Mouse (Mus musculus): ENCODE measurements around the gene Tbc1d23. TPM values are rescaled to one million over a fixed set of nuclear protein-coding genes. Genes with fewer than 3 reads are reported as not detected.
"Not testable (repeated sequence)": the region's sequence is repeated elsewhere in the genome, so short reads cannot be mapped to it uniquely, and the experiment has no call there.

Tbc1d23 gene
- polyA plus RNA-seq, 1 experiment from 2014 or later: 41.1 TPM

DNA sequence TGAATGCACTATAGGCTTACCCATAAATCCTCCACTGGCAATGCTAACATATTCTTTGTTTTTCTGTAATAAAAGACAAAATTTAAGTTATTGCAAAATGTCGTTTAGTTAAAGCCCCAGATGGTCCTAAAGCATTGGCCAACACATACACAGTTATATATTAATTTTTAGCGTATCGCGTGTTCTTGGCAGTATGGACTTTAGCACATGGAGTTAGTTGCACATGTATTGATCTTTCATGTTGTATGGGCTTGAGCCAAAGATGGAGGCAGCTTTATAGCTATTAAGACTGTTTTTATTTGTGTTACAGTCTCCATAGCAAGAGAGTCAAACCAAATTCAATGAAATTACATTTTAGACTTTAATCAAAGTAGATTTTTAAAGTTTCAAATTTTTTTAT, 44.7 kb downstream of the Tbc1d23 start:
- peaks cover 50% of the 10 kb centered on the region for H3K36me3 ChIP-seq (ENCODE audit: inconsistent target)
- 100% methylated on average over 1 of the region's 4 CpGs for WGBS (ENCODE audit: missing documents)
- H3K27ac ChIP-seq: no peak overlapping the region
- no peak overlapping the region for H3K4me3 ChIP-seq (ENCODE audit: inconsistent target)
- H3K79me2 ChIP-seq (ENCODE audit: inconsistent target): peaks cover 13% of the 10 kb centered on the region; the same call in 1 of the 2 replicates

DNA sequence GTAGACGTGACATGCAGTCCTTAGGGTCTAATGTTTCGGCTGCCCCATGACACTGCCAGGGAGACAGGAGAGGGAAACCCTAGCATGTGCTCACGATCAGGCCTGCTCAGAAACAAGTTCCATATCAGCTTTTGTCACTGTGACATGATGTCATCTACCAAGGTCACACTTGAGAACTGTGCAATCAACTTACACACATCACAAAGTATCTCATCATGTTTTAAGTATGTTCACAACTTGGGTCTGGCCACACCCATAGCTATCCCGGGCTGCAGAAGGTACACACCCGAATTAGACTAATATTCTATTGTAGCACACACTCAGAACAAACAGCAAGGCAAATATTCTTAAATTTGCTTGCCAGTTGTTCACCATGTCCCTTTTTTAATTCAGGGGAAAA, 49.3 kb downstream of the Tbc1d23 start:
- 94% methylated on average over 5 of the region's 5 CpGs for WGBS (ENCODE audit: missing documents)
- Histone ChIP-seq H3K27ac (no peak overlapping the region), H3K36me3 (ENCODE audit: inconsistent target) (peaks cover 70% of the 10 kb centered on the region), H3K4me3 (ENCODE audit: inconsistent target) (no peak overlapping the region), H3K79me2 (ENCODE audit: inconsistent target) (peaks cover under 1% of the 10 kb centered on the region; the same call in 1 of the 2 replicates)

DNA sequence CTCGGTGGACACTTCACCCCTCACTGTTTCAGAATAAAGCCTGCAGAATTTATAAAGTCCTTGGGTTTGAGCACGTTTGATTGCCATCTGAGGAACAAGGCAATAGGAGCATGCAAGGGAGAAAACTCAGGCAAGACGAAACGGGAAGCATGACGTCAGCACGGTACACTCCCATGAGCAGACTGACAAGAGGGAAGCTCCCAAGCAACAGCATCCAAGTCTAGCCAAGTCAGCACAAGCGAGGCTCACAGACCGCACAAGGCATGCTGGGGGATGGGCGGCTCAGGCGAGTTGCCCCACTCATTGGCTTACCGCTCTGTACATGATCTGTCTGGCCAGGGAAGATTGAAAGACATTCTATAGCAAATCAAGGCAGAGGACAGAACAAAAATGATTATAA, 50.1 kb downstream of the Tbc1d23 start:
- H3K36me3 ChIP-seq (ENCODE audit: inconsistent target): peaks cover 70% of the 10 kb centered on the region
- H3K4me3 ChIP-seq (ENCODE audit: inconsistent target): no peak overlapping the region
- H3K79me2 ChIP-seq (ENCODE audit: inconsistent target): no peaks in the 10 kb centered on the region; the same call in 1 of the 2 replicates
- no peak overlapping the region for H3K27ac ChIP-seq
- WGBS (ENCODE audit: missing documents): 84% methylated on average over 11 of the region's 11 CpGs

DNA sequence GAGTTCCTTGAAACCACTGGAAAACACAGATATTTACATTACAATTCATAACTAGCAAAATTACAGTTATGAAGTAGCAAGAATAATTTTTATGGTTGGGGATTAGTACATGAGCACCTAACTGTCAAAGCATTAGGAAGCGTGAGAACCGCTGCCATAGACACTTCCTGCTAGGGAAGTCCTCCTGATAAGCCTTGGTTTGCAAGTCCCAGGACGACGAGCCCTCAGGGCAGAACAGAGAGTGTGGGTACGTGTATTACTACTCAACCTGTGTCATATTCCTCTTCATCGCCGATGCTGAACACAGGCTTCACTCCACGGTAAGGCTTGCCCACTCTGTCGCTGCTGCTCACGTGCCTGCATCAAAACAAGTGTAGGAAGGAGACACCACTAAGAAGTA, 53.6 kb downstream of the Tbc1d23 start:
- H3K79me2 ChIP-seq (ENCODE audit: inconsistent target): no peaks in the 10 kb centered on the region; the same call in 1 of the 2 replicates
- no peak overlapping the region for H3K27ac ChIP-seq
- H3K4me3 ChIP-seq (ENCODE audit: inconsistent target): no peak overlapping the region
- H3K36me3 ChIP-seq (ENCODE audit: inconsistent target): peaks cover 64% of the 10 kb centered on the region
- WGBS (ENCODE audit: missing documents): 92% methylated on average over 10 of the region's 10 CpGs

DNA sequence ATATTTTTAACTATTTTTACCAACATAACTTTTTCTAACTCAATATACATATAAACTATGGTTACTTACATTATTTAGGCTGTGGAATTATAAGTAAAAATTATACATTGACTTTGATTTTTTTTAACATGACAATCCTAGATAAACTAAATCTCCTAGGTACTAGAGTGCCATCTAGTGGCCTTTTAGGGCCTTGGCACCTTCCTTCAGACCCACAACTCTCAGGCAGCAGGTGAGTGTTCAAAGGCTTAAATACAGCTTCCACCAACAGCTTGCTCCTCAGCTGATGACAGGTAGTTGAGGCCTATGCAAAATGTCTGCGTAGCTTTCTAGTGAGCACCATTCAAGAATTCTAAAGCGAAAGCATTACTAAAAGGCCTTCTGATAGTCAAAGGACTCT, 54.0 kb downstream of the Tbc1d23 start:
- no peak overlapping the region for H3K27ac ChIP-seq
- WGBS (ENCODE audit: missing documents): 81% methylated on average over 2 of the region's 2 CpGs
- peaks cover 64% of the 10 kb centered on the region for H3K36me3 ChIP-seq (ENCODE audit: inconsistent target)
- no peak overlapping the region for H3K4me3 ChIP-seq (ENCODE audit: inconsistent target)
- H3K79me2 ChIP-seq (ENCODE audit: inconsistent target): no peaks in the 10 kb centered on the region; the same call in 1 of the 2 replicates

DNA sequence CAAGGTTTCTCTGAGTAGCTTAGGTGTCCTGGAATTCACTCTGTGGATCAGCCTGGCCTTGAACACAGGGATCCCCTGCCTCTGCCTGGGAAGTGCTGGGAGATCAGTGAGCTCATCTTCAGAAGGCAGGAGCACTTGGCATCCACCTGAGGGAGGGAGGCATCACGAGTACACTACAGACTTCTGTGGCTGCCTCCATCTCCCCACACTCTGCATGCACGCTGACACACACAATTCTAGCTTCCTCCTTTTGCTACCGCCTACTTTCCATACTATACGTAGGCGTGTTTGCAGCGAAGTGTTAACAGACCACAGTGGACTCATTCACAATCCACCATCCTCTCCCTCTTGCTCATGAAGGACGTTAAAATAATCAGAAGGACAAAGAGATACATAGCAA, 55.0 kb downstream of the Tbc1d23 start:
- H3K27ac ChIP-seq: 0 out of 2 replicates have a peak overlapping the region, but pooled peaks have one; percentile 4
- peaks cover 64% of the 10 kb centered on the region for H3K36me3 ChIP-seq (ENCODE audit: inconsistent target)
- 56% methylated on average over 7 of the region's 7 CpGs for WGBS (ENCODE audit: missing documents)
- H3K4me3 ChIP-seq (ENCODE audit: inconsistent target): no peak overlapping the region
- H3K79me2 ChIP-seq (ENCODE audit: inconsistent target): no peaks in the 10 kb centered on the region; the same call in 1 of the 2 replicates

DNA sequence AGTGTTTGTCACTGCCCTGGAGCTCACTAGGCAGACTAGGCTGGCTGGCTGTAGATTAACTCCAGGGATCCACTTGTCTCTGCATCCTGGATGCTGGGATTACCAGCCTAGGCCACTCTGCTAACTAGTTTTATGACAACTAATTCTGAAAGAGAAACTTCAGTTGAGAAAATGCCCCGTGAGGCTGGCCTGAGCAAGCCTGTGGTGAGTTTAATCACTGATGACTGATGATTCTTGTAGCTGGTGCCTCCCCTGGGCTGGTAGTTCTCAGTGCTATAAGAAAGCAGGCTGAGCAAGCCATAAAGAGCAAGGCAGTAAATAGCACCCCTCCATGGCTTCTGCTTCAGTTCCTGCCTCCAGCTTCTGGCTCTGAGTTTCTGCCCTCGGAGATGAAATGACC, 55.6 kb downstream of the Tbc1d23 start:
- H3K36me3 ChIP-seq (ENCODE audit: inconsistent target): peaks cover 64% of the 10 kb centered on the region
- no peak overlapping the region for H3K4me3 ChIP-seq (ENCODE audit: inconsistent target)
- 96% methylated on average over 2 of the region's 2 CpGs for WGBS (ENCODE audit: missing documents)
- no peaks in the 10 kb centered on the region; the same call in 1 of the 2 replicates for H3K79me2 ChIP-seq (ENCODE audit: inconsistent target)
- H3K27ac ChIP-seq: 0 out of 2 replicates have a peak overlapping the region, but pooled peaks have one; percentile 4

DNA sequence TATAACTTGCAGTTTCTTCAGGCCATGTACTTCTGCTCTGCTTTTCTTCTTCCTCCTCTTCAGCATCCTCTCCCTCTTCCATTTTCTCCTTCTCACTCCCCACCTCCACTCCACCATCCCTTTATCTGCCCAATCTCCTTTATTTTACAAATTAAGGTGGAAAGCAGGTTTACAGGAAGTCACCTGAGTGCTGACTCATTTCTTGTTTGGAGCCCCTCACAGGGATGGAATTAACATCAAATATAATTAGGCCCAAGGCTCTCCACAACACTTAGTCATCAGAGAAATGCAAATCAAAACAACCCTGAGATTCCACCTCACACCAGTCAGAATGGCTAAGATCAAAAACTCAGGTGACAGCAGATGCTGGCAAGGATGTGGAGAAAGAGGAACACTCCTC, 56.8 kb downstream of the Tbc1d23 start:
- not testable (repeated sequence) for H3K27ac ChIP-seq; H3K4me3 ChIP-seq (ENCODE audit: inconsistent target); H3K79me2 ChIP-seq (ENCODE audit: inconsistent target)
- peaks cover 64% of the 10 kb centered on the region for H3K36me3 ChIP-seq (ENCODE audit: inconsistent target)

DNA sequence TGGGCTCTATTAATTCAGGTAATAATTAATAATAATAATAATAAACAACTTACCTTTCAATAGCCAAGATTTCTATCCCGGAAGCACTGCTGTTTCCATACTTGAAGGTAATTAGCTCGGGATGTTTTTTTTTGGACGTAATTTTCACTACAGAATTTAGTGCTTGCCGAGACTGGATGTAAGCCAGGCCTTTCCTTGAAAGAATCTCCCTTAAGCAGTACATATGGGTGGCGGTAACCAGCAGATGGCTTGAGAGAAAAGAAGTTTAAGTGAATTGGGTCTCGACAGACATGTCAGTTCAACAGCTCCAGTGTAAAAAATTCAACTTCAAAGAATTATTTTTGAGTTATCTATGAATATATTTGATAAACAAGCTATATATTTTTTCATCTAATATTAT, 59.7 kb downstream of the Tbc1d23 start:
- no peaks in the 10 kb centered on the region for H3K79me2 ChIP-seq (ENCODE audit: inconsistent target)
- H3K36me3 ChIP-seq (ENCODE audit: inconsistent target): peaks cover 51% of the 10 kb centered on the region
- 94% methylated on average over 6 of the region's 6 CpGs for WGBS (ENCODE audit: missing documents)
- H3K27ac ChIP-seq: no peak overlapping the region
- H3K4me3 ChIP-seq (ENCODE audit: inconsistent target): no peak overlapping the region

DNA sequence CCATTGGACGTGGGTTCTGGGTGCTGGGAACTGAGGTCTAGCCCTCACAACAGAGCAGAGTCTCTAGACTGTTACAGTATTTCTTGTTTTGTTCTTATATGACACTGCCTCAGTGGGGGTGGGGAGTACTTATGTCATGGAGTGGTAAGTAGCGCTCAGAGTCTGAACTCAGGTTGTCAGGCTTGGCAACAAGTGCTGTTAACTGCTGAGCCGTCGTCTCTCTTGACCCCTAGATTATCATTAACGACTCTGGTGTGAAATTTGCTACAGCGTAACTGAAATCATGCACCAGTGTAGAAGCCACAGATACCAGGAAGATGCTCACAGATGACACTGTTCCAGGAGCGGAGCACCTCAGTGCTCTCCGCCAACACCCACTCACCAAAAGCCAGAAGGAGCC, 60.1 kb downstream of the Tbc1d23 start:
- Histone ChIP-seq H3K79me2 (ENCODE audit: inconsistent target) (no peaks in the 10 kb centered on the region), H3K4me3 (ENCODE audit: inconsistent target) (no peak overlapping the region), H3K36me3 (ENCODE audit: inconsistent target) (peaks cover 51% of the 10 kb centered on the region), H3K27ac (no peak overlapping the region)
- 97% methylated on average over 8 of the region's 8 CpGs for WGBS (ENCODE audit: missing documents)

DNA sequence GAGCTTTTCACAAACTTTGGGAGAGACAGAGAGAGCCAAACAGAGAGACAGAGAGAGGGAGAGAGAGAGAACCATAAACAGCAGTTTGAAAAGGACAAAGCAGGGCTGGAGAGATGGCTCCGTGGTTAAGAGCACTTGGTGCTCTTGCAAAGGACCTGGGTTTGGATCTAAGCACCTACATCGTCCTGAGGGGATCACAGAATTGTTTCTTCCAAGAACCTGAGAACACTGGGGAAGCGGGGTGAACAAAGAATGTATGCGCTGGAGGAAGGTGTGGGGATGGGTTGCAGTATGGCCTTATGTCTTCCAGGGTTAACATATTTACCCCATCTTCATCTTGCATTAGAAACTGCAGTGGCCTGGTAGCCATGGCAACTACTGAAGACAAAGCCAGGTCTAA, 63.1 kb downstream of the Tbc1d23 start:
- 91% methylated on average over 4 of the region's 4 CpGs for WGBS (ENCODE audit: missing documents)
- Histone ChIP-seq H3K27ac (no peak overlapping the region), H3K79me2 (ENCODE audit: inconsistent target) (peaks cover 12% of the 10 kb centered on the region; the same call in 1 of the 2 replicates), H3K36me3 (ENCODE audit: inconsistent target) (peaks cover 36% of the 10 kb centered on the region), H3K4me3 (ENCODE audit: inconsistent target) (no peak overlapping the region)

DNA sequence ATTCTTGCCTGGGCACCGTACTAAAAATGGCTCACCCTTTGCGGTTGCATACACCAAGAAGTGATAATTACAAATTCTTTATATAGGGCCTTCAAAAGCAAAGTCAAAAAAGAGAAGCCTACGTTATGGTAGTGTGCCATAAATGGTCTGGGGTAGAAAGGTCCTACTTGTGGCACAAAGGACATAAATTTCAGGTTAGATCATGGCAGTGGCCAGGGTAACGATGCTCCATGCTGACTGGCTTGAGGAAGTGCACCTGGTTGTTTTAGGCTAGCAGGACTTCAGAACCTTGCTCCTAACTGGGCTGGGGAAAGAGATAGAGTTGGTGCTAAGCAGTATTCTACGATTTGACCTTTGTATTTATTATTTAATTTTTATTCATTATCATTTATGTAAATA, 63.8 kb downstream of the Tbc1d23 start:
- peak overlapping the region; percentile 58 for H3K4me3 ChIP-seq (ENCODE audit: inconsistent target)
- 26% methylated on average over 5 of the region's 5 CpGs for WGBS (ENCODE audit: missing documents)
- peaks cover 12% of the 10 kb centered on the region; the same call in 1 of the 2 replicates for H3K79me2 ChIP-seq (ENCODE audit: inconsistent target)
- peaks cover 31% of the 10 kb centered on the region for H3K36me3 ChIP-seq (ENCODE audit: inconsistent target)
- no peak overlapping the region for H3K27ac ChIP-seq

DNA sequence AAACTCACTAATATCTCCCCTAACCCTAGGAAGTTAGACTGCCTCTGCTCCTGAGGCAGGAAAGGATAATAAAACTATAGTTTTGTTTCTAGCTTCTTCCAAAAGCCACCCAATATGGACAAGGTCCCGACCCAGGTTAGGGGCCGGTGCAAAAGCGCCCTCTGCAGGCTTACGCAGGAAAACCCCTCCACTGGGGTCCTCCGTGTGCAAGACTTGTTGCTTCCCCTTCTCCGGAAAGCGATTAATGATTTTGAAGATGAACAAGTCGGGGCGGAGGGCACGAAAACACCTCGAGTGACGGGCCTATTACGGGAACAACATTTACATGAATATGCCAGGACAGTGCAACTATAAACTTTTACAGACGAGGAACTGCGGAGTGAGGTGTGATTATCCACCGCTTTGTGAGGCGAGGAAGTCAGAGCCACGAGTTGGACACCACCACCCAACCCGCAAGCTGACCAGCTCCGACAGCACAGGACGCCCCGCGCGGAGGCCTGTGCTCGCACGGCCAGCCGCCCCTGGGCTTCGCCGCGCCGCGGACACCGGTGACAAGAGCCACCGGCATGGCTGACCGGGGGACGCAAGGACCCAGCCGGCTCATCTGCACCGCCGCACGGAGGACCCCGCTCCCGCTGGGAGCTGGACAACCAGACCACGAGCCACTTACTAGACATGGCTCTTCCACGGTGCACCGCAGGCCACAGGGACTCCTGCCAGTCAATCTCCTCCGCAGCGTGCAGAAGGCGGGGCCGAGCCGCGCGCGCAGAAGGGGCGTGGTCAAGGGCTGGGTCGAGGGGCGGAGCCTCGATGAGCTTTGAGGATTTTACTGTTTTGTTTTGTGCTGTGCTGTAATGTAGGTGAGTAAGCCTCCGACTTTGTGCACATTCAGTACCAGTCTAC, 64.4 kb downstream of the Tbc1d23 start, which contains the start of gene Nit2:
TSS of gene Nit2 (minus strand) at position 731 of the 903 bp plus-strand sequence.
- peak within 1 kb of the TSS; percentile 58 for H3K4me3 ChIP-seq (ENCODE audit: inconsistent target)
- peaks cover 12% of the 10 kb centered on the region; the same call in 1 of the 2 replicates for H3K79me2 ChIP-seq (ENCODE audit: inconsistent target)
- H3K36me3 ChIP-seq (ENCODE audit: inconsistent target): peaks cover 26% of the 10 kb centered on the region; the same call in 1 of the 2 replicates
- under 1% methylated on average over 55 of the region's 58 CpGs for WGBS (ENCODE audit: missing documents)
- peak within 1 kb of the TSS; percentile 45 for H3K27ac ChIP-seq

DNA sequence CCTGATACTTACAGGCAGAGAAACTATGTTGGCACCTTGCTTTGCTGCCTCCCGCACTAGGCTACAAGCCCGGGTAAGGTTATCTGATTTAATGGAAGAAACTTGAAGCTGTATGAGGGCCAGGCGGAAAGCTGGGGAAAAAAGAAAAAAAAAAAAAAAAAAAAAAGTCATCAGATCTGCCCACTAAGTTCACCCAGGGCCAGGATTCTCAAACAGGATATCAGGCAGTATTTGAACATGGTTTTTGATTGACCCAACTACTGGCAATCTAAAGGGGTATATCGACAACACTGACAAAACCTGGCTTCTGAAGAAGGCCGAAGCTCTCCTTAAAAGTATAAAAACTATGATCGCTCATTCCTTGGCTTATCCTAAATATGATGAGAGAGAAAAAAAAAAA, 65.2 kb downstream of the Tbc1d23 start:
- Histone ChIP-seq H3K36me3 (ENCODE audit: inconsistent target) (peaks cover 26% of the 10 kb centered on the region; the same call in 1 of the 2 replicates), H3K27ac (peak overlapping the region; percentile 45; the same call in 1 of the 2 replicates), H3K79me2 (ENCODE audit: inconsistent target) (peaks cover 12% of the 10 kb centered on the region; the same call in 1 of the 2 replicates), H3K4me3 (ENCODE audit: inconsistent target) (peak overlapping the region; percentile 58)
- WGBS (ENCODE audit: missing documents): 89% methylated on average over 5 of the region's 6 CpGs

DNA sequence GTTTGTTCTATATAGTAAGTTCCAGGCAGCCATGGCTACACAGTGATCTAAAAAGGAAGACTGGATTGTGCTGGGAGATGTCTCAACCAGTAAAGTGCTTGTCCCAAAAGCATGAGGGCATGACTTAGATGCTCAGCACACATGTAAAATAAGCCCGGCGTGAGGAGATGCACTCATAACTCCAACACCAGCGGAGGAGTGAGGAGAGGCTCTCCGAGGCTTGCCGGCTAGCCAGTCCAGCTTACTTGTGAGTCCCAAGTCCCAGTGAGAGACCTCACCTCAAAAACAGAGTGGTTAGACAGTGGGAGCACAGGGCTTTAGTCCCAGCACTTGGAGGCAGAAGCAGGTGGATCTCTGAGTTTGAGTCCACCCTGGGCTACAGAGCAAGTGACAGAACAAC, 66.1 kb downstream of the Tbc1d23 start:
- 97% methylated on average over 5 of the region's 5 CpGs for WGBS (ENCODE audit: missing documents)
- Histone ChIP-seq H3K79me2 (ENCODE audit: inconsistent target) (peaks cover 12% of the 10 kb centered on the region; the same call in 1 of the 2 replicates), H3K27ac (no peak overlapping the region), H3K4me3 (ENCODE audit: inconsistent target) (no peak overlapping the region), H3K36me3 (ENCODE audit: inconsistent target) (peaks cover 28% of the 10 kb centered on the region; the same call in 1 of the 2 replicates)

Data from macrophage (primary cell).